Mouse (Mus musculus) left cerebral cortex, adult 9 months (tissue): ENCODE measurements around the gene Bhlhe41.

Experiments used
- DNase-seq, 2 experiments: peaks; one replicate each; pipeline ENCODE4 v3.0.0; 2022; ENCODE audit warnings: low spot score in 2 of 2

The Bhlhe41 gene

GRCm38 (mm10) chr6:145845611-145846010 lies 19.7 kb downstream of the Bhlhe41 start:
- no peak for DNase-seq

- no peak for DNase-seq
These were observed 30.0 kb downstream of the Bhlhe41 start for GRCm38 (mm10) chr6:145835359-145835758.

DNA sequence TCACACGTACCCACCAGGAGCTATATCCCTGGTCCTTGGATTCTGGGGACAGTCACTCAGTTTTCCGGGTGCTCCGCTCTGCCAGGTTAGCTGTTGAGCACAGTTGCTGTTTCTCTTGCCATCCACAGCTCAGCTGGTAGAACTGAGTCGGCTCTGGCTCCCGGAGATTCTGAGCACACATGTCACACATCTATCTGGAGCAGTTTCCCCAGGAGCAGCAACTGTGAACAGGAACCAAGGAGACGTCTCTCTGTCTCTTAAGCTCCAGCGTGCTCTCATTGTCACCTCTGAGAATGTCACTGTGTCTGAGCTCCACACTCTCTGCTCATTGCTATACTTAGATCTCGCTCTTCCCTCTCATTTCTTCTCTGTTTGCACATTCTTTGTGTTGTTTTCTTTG lies 32.4 kb downstream of the Bhlhe41 start:
- DNase-seq: no peak

DNA sequence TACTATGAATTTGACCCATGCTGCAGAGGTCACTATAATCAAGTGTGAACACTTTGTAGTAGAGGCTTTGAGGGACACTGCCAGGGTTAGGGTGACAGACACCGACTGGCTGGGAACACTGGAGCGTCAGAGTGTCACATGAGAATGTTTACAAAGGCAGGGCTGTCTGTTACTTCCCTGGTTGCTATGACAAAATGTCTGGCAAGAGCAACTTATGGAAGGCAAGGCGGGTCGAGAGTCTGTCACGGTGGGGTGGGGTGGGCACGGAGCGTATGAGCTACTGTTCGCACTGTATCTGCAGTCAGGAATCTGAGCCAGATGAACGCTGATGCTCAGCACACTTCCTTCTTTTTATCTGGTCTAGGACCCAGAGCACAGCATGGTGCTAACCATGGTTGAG lies 34.7 kb downstream of the Bhlhe41 start:
- DNase-seq: no peak

GRCm38 (mm10) chr6:145830117-145830516 lies 35.2 kb downstream of the Bhlhe41 start:
- peak in 1 of 2 experiments; percentile 67 for DNase-seq

- DNase-seq: no peak
These were observed 36.1 kb downstream of the Bhlhe41 start for GRCm38 (mm10) chr6:145829062-145829835.

- DNase-seq: no peak
These were observed 39.1 kb downstream of the Bhlhe41 start for GRCm38 (mm10) chr6:145826305-145826704.

DNA sequence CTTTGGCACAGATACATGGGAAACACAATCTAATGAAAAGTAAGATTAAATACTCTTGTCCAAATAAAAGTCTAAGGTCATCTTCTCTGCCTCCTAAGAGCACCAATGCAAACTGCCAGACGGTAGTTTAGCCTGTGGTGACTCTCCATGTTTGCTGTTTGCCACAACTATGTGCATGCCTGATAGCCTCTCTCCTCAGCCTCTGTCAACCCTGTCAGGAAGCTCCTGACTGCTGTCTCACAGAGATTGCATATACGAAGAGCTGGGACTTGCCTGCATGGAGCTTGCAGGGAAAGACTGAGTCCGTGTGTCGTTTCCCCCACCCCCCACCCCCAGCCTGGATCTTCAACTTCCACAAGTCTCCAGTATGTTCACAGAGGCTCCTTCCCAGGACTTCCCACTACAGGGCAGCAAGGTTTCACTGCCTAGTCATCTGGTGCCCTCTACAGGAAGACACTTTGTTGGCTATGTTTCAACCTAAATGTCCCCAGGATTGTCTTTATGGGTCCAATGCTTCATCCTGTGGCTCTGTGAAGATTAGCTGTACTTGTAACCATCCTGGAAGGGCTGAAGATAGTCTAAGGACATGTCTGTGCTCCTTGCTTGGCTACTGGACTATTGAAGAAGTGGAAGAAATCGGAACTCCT lies 41.6 kb downstream of the Bhlhe41 start:
- DNase-seq: peak in 1 of 2 experiments; percentile 21

GRCm38 (mm10) chr6:145823103-145823502 lies 42.3 kb downstream of the Bhlhe41 start:
- no peak for DNase-seq

GRCm38 (mm10) chr6:145822218-145822617 lies 43.1 kb downstream of the Bhlhe41 start:
- no peak for DNase-seq

GRCm38 (mm10) chr6:145819151-145819550 lies 46.2 kb downstream of the Bhlhe41 start:
- DNase-seq: no peak

GRCm38 (mm10) chr6:145815200-145815599 lies 50.2 kb downstream of the Bhlhe41 start:
- DNase-seq: no peak

GRCm38 (mm10) chr6:145811174-145811573 lies 54.2 kb downstream of the Bhlhe41 start:
- DNase-seq: no peak

- DNase-seq: no peak
These were observed 55.3 kb downstream of the Bhlhe41 start for GRCm38 (mm10) chr6:145810015-145810414.

DNA sequence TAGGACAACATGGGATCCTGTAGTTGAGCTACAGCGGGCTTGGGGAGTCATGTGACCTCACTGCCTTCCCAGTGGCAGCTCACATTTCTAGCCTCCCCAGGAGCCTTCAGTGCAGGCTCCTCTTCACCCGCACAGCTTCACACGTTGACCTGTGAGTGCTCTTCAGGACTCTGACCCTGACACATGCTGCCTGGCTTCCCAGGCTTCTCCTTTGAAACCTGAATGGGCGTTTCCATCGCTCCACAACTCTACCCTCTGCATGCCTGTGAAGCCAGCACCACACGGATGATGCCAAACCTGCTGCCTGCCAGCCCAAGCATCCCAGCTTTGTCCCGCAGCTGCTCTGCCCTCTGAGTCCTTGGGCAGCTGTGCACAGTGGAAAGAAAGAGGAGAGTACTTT lies 55.8 kb downstream of the Bhlhe41 start:
- DNase-seq: no peak
